8 mouse cellular contexts compared by ENCODE assay signal in the genomic region with DNA sequence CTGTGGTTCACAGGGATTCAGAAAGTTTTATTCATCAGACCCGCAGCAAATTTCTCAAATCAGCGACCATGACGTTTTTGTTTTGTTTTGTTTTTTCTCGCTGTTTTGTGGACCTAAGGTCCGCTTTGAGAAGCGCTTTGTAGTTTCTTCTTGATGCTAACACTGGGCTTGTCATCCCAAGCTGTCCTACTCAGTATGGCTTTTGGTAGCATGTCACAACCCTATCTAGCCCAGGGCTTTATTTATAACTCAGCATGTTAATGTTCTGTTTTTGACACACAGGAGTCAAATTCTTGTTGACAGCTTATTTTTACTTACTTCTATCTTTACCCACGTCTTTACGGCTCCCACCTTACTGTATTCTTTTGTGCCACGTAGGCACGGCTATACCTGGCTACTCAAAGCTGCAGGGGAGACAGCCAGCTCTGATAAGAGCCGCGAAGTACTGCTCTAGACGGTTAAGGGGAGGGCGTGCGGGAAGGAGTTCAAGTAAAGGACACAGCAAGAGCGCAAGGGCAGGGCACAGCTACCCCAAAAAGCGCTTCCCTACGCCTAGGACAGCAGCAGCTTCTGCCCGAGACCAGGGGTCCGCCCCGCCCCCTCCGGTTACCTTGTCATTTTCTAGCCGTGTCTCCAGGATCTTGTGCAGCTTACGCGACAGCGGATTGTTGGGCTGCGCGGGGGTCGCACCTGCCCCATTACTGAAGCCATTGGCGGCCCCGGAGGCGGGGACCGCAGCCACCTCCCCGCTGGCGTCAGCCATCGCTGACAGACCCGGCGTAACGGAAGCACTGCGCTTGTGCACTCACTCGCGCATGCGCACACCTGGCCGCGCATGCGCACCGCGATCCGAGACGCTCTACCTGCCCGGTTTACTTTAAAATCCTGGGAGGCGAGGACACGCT. TPM values are rescaled to one million over a fixed set of nuclear protein-coding genes. Genes with fewer than 3 reads are reported as not detected.
DNase-seq lines count a peak whose midpoint lies in the region; ATAC-seq and TF ChIP-seq lines count a peak whose summit lies in the region.

Gene Cog6, minus strand, starts transcription at position 802 of the 905 bp plus-strand sequence.

- 6% methylated on average over 53 of the region's 53 CpGs for WGBS in heart, embryonic 10.5 days
- WGBS in kidney, embryonic 15.5 days, result 5% methylated on average over 53 of the region's 53 CpGs

- H3K4me1 ChIP-seq in bone marrow macrophage, adult 2 months (ENCODE audit: control insufficient read depth, insufficient read depth, low read length), result no peaks in the 10 kb centered on the region; the same call in 1 of the 2 replicates
- H3K4me1 ChIP-seq in embryonic fibroblast, embryonic 13.5 days (ENCODE audit: control insufficient read depth, insufficient read depth, low read length), result no peaks in the 10 kb centered on the region
- H3K4me1 ChIP-seq in heart, embryonic 10.5 days, result 0 out of 2 replicates have a peak, but pooled peaks cover 5% of the 10 kb centered on the region
- H3K4me1 ChIP-seq in kidney, embryonic 15.5 days, result peaks cover 6% of the 10 kb centered on the region

- no peak within 1 kb of the TSS for H3K27ac ChIP-seq in bone marrow macrophage, adult 2 months (ENCODE audit: insufficient read depth, low read depth, low read length)
- no peak within 1 kb of the TSS for H3K27ac ChIP-seq in embryonic fibroblast, embryonic 13.5 days (ENCODE audit: insufficient read depth, low read length)
- peak within 1 kb of the TSS; percentile 93 for H3K27ac ChIP-seq in heart, embryonic 10.5 days
- peak within 1 kb of the TSS; percentile 75 for H3K27ac ChIP-seq in kidney, embryonic 15.5 days

- peak; percentile 88; the same call in 1 of the 2 replicates for TF ChIP-seq POLR2A in bone marrow macrophage, adult 2 months (IDR thresholded peaks at IDR 0.05; ENCODE audit: borderline replicate concordance, low read depth, low read length)
- TF ChIP-seq POLR2A in embryonic fibroblast, embryonic 13.5 days (IDR thresholded peaks at IDR 0.05; ENCODE audit: low read depth, low read length), result peak; percentile 93

- no peaks in the 10 kb centered on the region for H3K27me3 ChIP-seq in heart, embryonic 10.5 days (ENCODE audit: insufficient read depth, poor library complexity, severe bottlenecking)
- H3K27me3 ChIP-seq in kidney, embryonic 15.5 days, result no peaks in the 10 kb centered on the region

- DNase-seq in A20 (ENCODE audit: low read depth, low spot score), result peak; percentile 94
- peak; percentile 94 for DNase-seq in heart, embryonic 10.5 days (ENCODE audit: low spot score)
- DNase-seq in liver, result peak; percentile 90
- peak; percentile 78 to 92 for DNase-seq in spleen, postnatal 4 days (ENCODE audit: low spot score in 2 of 2)

- H3K4me3 ChIP-seq in bone marrow macrophage, adult 2 months (ENCODE audit: insufficient read depth, low read length), result peak within 1 kb of the TSS; percentile 88
- H3K4me3 ChIP-seq in embryonic fibroblast, embryonic 13.5 days (ENCODE audit: insufficient read depth, low read length), result peak within 1 kb of the TSS; percentile 92
- H3K4me3 ChIP-seq in heart, embryonic 10.5 days, result peak within 1 kb of the TSS; percentile 73
- H3K4me3 ChIP-seq in kidney, embryonic 15.5 days (replicated peaks), result peak within 1 kb of the TSS; percentile 90

- no peaks in the 10 kb centered on the region for H3K9me3 ChIP-seq in heart, embryonic 10.5 days
- no peaks in the 10 kb centered on the region for H3K9me3 ChIP-seq in kidney, embryonic 15.5 days (replicated peaks)

- peak within 1 kb of the TSS; percentile 81 for H3K4me2 ChIP-seq in kidney, embryonic 15.5 days

- H3K9ac ChIP-seq in kidney, embryonic 15.5 days, result peak within 1 kb of the TSS; percentile 75

- peaks cover 22% of the 10 kb centered on the region for H3K36me3 ChIP-seq in heart, embryonic 10.5 days
- peaks cover 18% of the 10 kb centered on the region for H3K36me3 ChIP-seq in kidney, embryonic 15.5 days

- no peak for TF ChIP-seq CTCF in bone marrow macrophage, adult 2 months (IDR thresholded peaks at IDR 0.05; ENCODE audit: low read depth, low read length)
- no peak for TF ChIP-seq CTCF in embryonic fibroblast, embryonic 13.5 days (IDR thresholded peaks at IDR 0.05; ENCODE audit: borderline replicate concordance, insufficient read depth, low read length)

- ATAC-seq in kidney, embryonic 15.5 days (replicated peaks; ENCODE audit: low FRiP score), result peak; percentile 90
- ATAC-seq in monocyte, adult 5-6 weeks (replicated peaks; ENCODE audit: insufficient number of reproducible peaks, low FRiP score, low TSS enrichment, poor library complexity, severe bottlenecking), result peak; percentile 92

RNA-seq across cellular contexts. Expression of gene Cog6, which starts in this region (rescaled TPM):
- polyA plus RNA-seq in bone marrow macrophage, adult 2 months (2012; ENCODE audit: insufficient read depth, insufficient read length, missing spikeins), result 16.0 and 18.6 TPM in 2 replicates
- polyA plus RNA-seq in embryonic fibroblast, embryonic 13.5 days (2011; ENCODE audit: insufficient read length, low read depth, missing spikeins), result 29.3 and 34.1 TPM in 2 replicates
- polyA plus RNA-seq in heart, embryonic 10.5 days (2016; fragmentation: Nextera tagmentation; extraction: Ambion mirVana), result 45.0 and 57.7 TPM in 2 replicates
- 47.0 and 48.3 TPM in 2 replicates for polyA plus RNA-seq in kidney, embryonic 15.5 days (2015; fragmentation: Nextera tagmentation; extraction: Ambion mirVana)
- total RNA-seq in monocyte, adult 5-6 weeks (2017), result 31.6 to 42.1 TPM (median 34.8 TPM) in 3 replicates

Comparison
In these comparisons a context has a peak if more than half of its experiments do, and no peak if none do; other contexts are left out.
1. H3K27ac ChIP-seq: peak in heart, embryonic 10.5 days (single experiment) and kidney, embryonic 15.5 days (single experiment); none in bone marrow macrophage, adult 2 months (single experiment) and embryonic fibroblast, embryonic 13.5 days (single experiment).
2. Peak in every context shown above with its lines, with median percentiles within 50 percentile points of each other: DNase-seq and H3K4me3 ChIP-seq.